Mouse (Mus musculus): ENCODE measurements at regions not wholly inside any gene's neighbourhood (a gene's known extent, or its start where the extent isn't known, plus 50 kb on each side); places are given as distances from the start of the nearest gene placed in this dataset.

DNA sequence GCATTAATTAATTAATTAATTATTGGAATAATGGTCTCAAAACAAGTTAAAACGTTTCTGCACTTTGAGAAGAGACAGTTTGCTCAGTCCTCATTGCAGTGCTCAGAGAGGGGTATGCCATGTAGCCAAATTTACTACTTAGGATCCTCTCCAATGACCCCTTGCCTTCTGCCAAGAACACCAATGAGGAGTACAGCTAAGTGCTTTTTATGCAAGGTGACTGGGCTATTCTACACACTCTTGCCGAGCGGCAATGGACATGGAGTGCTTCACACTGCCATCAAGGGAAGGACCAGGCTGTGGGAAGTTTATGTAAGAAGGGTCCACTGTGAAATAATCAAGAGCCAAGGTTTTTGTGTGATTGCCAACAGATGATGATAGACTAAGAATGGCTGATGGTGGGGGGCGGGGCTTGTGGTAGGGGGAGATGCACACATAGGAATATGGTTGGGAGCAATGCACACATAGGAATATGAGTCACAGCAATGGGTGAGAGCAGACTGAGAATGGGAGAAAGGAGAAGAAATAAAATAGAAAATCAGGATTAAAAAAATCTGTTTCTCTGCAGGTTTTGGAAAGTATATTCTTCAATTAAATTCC is 70.9 kb upstream of the Adgrl4 start:
- DNase-seq = no peak

DNA sequence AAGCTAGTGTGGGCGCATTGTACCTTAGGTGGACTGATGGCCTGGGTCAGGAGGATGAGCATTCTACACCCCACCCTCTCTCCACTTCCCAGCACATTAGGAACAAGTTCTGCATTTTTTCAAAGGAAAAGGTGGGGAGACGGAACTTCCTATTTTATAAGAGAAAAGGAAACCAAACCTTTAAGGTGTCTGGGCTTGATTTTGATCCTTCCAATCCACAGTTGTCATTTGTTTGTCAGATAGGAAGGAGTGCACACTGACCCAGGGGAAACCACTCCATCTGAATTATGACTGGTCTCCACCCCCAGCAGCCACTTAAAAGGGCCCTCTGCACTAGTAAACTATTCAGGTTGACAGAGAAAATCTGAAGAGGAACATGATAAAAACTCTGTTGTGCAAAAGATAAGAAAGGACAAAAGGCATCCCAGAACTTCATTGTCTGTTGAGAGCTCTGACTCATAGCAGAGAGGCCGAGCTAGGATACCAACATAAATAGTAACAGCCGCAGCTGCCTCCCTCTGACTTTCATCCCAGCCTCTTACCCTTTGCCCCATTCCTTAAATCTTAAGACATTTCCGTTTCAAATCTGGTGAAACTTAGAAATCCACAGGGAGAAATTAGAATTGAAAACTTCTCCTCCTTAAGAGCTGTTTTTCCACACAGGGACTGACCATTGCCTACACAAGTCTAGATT is 54.2 kb upstream of the Adgrl4 start:
- peak; percentile 38 to 68 for DNase-seq

GRCm38 (mm10) chr3:151384850-151385249 is 52.8 kb upstream of the Adgrl4 start:
- DNase-seq = no peak

- DNase-seq = peak in 1 of 2 experiments; percentile 31
These were observed 51.6 kb upstream of the Adgrl4 start for GRCm38 (mm10) chr3:151386103-151386502.
